Mouse (Mus musculus) B cell, adult 2 months (primary cell): Measurements from ENCODE around the gene Trim30c.
"Not testable (repeated sequence)": the region's sequence is repeated elsewhere in the genome, so short reads cannot be mapped to it uniquely, and the experiment has no call there.

Experiments
- DNase-seq, 2 experiments: peaks; one replicate each; pipeline ENCODE4 v3.0.0; 2022

The Trim30c gene

DNA sequence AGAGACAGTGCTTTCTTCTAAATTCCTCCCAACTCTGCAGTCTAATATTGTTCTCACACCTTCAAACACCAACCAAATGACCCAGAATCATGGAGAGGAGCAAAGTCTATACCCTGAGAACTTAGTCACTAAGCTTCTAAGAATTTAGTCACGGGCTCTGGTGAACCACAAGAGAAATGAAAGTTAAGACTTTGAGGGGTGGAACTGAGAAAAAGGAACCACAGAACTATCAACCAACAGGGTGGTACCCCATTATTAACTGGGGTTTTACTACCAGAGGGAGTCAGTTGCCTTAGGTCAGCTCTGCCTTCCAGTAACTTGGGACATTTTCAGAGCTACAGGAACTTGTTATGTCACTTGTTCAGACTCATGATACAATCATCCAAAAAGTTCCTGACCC is at the start of gene Trim30c:
Gene Trim30c (minus strand): TSS at position 140 of the 400 bp plus-strand sequence.
- peak; percentile 6 to 13 for DNase-seq

GRCm38 (mm10) chr7:104445961-104446645 is 45.5 kb upstream of the Trim30c start:
- DNase-seq, result peak; percentile 45 to 58

DNA sequence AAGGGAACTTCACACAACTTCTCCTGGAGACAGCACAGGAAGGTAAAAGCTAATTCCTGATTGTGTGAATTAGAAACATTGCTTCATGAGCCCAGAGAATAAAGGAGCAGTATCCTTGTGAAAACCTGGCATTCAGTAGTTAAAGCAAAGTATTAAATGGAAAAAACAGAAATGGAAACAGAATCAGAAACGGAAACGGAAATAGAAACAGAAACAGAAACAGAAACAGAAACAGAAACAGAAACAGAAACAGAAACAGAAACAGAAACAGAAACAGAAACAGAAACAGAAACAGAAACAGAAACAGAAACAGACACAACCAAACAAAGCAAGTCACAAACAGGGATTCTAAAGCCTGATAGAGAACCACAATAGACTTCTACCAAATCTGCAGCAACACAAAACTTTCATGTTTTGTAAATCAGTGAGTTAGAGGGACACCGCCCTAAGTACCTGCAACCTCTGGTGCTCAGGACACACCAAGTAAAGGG is 3.9 kb upstream of the Trim30c start:
- peak; percentile 6 to 8 for DNase-seq

DNA sequence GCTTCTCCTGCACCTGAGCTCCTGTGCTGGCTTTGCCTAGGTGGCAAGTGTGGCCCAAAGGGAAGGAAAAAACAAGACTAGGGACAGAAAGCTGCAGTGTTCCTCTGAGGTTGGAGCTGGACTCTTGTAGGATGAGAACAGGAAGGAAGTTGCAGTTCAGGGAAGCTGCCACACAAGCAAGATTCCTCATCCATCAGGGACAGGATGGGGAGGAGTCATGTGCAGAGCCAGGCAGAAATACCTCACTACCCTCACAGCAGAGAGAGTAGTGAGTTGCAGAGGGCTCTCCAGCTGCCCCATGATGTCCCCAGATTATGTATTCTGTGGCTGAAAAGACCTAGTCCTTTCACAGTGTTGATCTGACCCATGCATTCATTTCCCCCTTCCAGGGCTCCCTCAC is 503 bp upstream of the Trim30c start:
- DNase-seq, result no peak

GRCm38 (mm10) chr7:104398492-104398891 is 2.1 kb downstream of the Trim30c start:
- no peak for DNase-seq

GRCm38 (mm10) chr7:104369736-104370414 is 30.8 kb downstream of the Trim30c start, which contains the start of gene Trim30b:
Trim30b (minus strand) TSS chr7:104369884.
- peak; percentile 61 to 70 for DNase-seq

DNA sequence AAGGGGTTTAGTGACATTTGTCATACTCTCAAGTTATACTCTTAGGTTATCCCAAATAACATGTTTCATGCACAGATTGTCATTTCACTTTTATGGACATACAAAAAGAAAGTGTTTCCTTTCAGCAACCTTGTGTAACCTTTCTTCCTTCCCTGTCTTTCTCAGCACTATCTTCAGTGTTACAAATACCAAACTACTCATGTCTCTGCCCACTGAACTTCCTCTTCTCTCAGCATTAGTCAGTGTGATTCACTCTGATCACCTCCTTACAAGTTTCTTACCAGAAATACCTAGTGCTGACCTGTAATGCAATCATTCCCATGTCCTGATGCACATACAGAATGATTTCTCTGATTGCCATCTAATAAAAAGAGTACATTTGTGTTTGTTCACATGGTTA is 34.3 kb downstream of the Trim30c start:
- no peak for DNase-seq

- DNase-seq, result no peak
Measured at GRCm38 (mm10) chr7:104353600-104353967, 47.1 kb downstream of the Trim30c start.

- peak; percentile 75 to 78 for DNase-seq
Measured at GRCm38 (mm10) chr7:104352717-104353599, 47.7 kb downstream of the Trim30c start, which contains the start of gene Trim12c. Trim12c (minus strand) TSS chr7:104353362.

DNA sequence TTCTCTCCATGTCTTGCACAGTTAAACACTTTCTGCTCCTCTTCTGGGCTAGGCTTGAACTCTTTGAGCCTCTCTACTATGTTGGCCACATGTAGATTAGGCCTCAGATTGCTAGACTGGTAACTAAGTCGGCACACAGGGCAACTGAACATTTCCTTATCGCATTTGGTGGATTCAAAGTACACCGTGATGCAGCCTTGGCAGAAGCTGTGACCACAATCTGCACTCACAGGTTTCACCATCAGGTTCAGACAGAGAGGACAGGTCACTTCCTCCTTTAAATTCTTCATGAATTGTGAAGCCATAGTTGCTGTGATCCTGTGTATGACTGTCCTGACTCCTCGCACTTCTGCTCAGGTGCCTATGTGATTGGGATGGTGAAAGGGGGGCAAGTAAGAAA is 52.6 kb downstream of the Trim30c start:
- DNase-seq, result not testable (repeated sequence)

- not testable (repeated sequence) for DNase-seq
Measured at GRCm38 (mm10) chr7:104340744-104341143, 59.9 kb downstream of the Trim30c start.

DNA sequence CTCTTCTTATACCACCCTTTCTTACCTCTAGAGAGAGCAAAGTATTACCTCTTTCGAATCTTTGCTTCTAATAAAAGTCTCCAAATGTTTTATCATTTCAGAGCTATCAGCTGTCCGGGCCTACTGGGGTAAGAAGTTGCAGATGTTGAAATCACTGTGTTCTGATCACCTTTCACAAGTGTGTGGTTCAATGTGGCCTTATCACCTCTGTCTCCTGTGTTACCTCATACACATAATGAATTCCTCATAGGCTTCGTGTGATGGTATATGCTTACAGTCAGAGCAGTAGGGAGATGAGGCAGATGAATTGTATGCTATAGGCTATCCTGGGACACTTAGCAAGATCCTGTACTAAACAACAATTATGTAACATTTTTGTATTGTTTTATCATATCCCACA is 65.1 kb downstream of the Trim30c start:
- DNase-seq, result not testable (repeated sequence)
